In genomic region chr2:27088071-27088644, GRCm38 (mm10) we compare ENCODE assay signal across 10 mouse cellular contexts. TPM values are rescaled to one million over a fixed set of nuclear protein-coding genes. Genes with fewer than 3 reads are reported as not detected.
DNase-seq lines count a peak whose midpoint lies in the region; ATAC-seq lines count a peak whose summit lies in the region.
"Had no signal": no experiment of that assay in that cellular context is flagged by ENCODE, and none has a peak within 500 bp of the region (broad histone marks: within the 10 kb centered on the region; RNA-seq: fewer than 3 reads in every experiment).

No protein-coding gene starts in this region.

- 63% methylated on average over 18 of the region's 18 CpGs for WGBS in neural tube, embryonic 14.5 days

- no peaks in the 10 kb centered on the region for H3K27me3 ChIP-seq in neural tube, embryonic 14.5 days (ENCODE audit: control insufficient read depth, insufficient read depth, low read length)
- H3K27me3 ChIP-seq: neural tube, embryonic 12.5 days had no signal

- no peak overlapping the region for H3K4me2 ChIP-seq in neural tube, embryonic 14.5 days (ENCODE audit: low read depth, low read length)
- H3K4me2 ChIP-seq: neural tube, embryonic 12.5 days had no signal

- H3K9ac ChIP-seq in neural tube, embryonic 14.5 days (replicated peaks; ENCODE audit: low read depth, low read length): no peak overlapping the region
- H3K9ac ChIP-seq: neural tube, embryonic 12.5 days had no signal

- H3K9me3 ChIP-seq in neural tube, embryonic 14.5 days (ENCODE audit: control insufficient read depth, low read length): no peaks in the 10 kb centered on the region
- H3K9me3 ChIP-seq: neural tube, embryonic 12.5 days had no signal

- no peaks in the 10 kb centered on the region for H3K36me3 ChIP-seq in neural tube, embryonic 14.5 days (ENCODE audit: control insufficient read depth, insufficient read depth, low read length)
- H3K36me3 ChIP-seq: neural tube, embryonic 12.5 days had no signal

- no peak for DNase-seq in neural tube, embryonic 10.5 days (ENCODE audit: extremely low spot score, low spot score)
- DNase-seq in kidney, adult 8-10 months: peak; percentile 64 to 81
- DNase-seq in lung, postnatal 36 days: peak; percentile 88
- no peak for DNase-seq in thymus, postnatal 0 days (ENCODE audit: low spot score)
- no peak for DNase-seq in spleen, postnatal 36 days (ENCODE audit: low spot score in 2 of 2)
- DNase-seq in embryo, embryonic 10.5 days (ENCODE audit: low spot score): no peak

- no peaks in the 10 kb centered on the region for H3K4me1 ChIP-seq in neural tube, embryonic 14.5 days (ENCODE audit: control insufficient read depth, insufficient read depth, low read length)
- H3K4me1 ChIP-seq: neural tube, embryonic 12.5 days had no signal

- ATAC-seq in neural tube, embryonic 14.5 days (ENCODE audit: low read depth): no peak
- 0 out of 2 replicates have a peak, but pooled peaks have one; percentile 7 for ATAC-seq in granulocyte monocyte progenitor cell, adult 5-6 weeks (replicated peaks; ENCODE audit: poor library complexity, severe bottlenecking)

- no peak overlapping the region for H3K4me3 ChIP-seq in neural tube, embryonic 14.5 days (ENCODE audit: low read depth, low read length)
- H3K4me3 ChIP-seq: erythroblast, embryonic 14.5 days; neural tube, embryonic 12.5 days had no signal

- 0 out of 2 replicates have a peak overlapping the region, but pooled peaks have one; percentile 22 for H3K27ac ChIP-seq in neural tube, embryonic 14.5 days (ENCODE audit: low read depth, low read length)
- H3K27ac ChIP-seq: neural tube, embryonic 12.5 days had no signal

RNA-seq across cellular contexts. Expression of gene Adamtsl2, which starts 9.0 kb away (rescaled TPM):
- 5.9 and 9.0 TPM in 2 replicates for polyA plus RNA-seq in neural tube, embryonic 14.5 days (2014; fragmentation: Nextera tagmentation; extraction: Ambion mirVana)
- not detected in 2 replicates for total RNA-seq in granulocyte monocyte progenitor cell, adult 5-6 weeks (2014; fragmentation: Nextera tagmentation)
- total RNA-seq in granulocyte monocyte progenitor cell, adult 5-6 weeks (2017): not detected in 2 replicates
- polyA plus RNA-seq in thymus, postnatal 0 days (2015; fragmentation: Nextera tagmentation; extraction: Ambion mirVana): 2.0 and 2.1 TPM in 2 replicates
- polyA plus RNA-seq: erythroblast, embryonic 14.5 days had no signal

RNA-seq across cellular contexts. Expression of gene Mymk, which starts 16.2 kb away (rescaled TPM):
- polyA plus RNA-seq in neural tube, embryonic 14.5 days (2014; fragmentation: Nextera tagmentation; extraction: Ambion mirVana): 0.17 and 0.22 TPM in 2 replicates
- total RNA-seq in granulocyte monocyte progenitor cell, adult 5-6 weeks (2014; fragmentation: Nextera tagmentation): not detected in 2 replicates
- total RNA-seq in granulocyte monocyte progenitor cell, adult 5-6 weeks (2017): not detected in 2 replicates
- polyA plus RNA-seq in thymus, postnatal 0 days (2015; fragmentation: Nextera tagmentation; extraction: Ambion mirVana): 1.1 and 1.3 TPM in 2 replicates
- polyA plus RNA-seq: erythroblast, embryonic 14.5 days had no signal

RNA-seq across cellular contexts. Expression of gene Fam163b, which starts 54.1 kb away (rescaled TPM):
- polyA plus RNA-seq in neural tube, embryonic 14.5 days (2014; fragmentation: Nextera tagmentation; extraction: Ambion mirVana): 8.7 and 11.0 TPM in 2 replicates
- not detected in 2 replicates for total RNA-seq in granulocyte monocyte progenitor cell, adult 5-6 weeks (2014; fragmentation: Nextera tagmentation)
- not detected in 2 replicates for total RNA-seq in granulocyte monocyte progenitor cell, adult 5-6 weeks (2017)
- polyA plus RNA-seq in thymus, postnatal 0 days (2015; fragmentation: Nextera tagmentation; extraction: Ambion mirVana): 1.2 and 1.4 TPM in 2 replicates
- polyA plus RNA-seq: erythroblast, embryonic 14.5 days had no signal

Comparison
In these comparisons a context has a peak if more than half of its experiments do, and no peak if none do; other contexts are left out.
1. DNase-seq: peak in kidney, adult 8-10 months (2 of 2) and lung, postnatal 36 days (single experiment); none in neural tube, embryonic 10.5 days (single experiment), thymus, postnatal 0 days (single experiment), spleen, postnatal 36 days (0 of 2) and embryo, embryonic 10.5 days (single experiment).